Comparison of ENCODE assay signal across 8 mouse cellular contexts in the genomic region with DNA sequence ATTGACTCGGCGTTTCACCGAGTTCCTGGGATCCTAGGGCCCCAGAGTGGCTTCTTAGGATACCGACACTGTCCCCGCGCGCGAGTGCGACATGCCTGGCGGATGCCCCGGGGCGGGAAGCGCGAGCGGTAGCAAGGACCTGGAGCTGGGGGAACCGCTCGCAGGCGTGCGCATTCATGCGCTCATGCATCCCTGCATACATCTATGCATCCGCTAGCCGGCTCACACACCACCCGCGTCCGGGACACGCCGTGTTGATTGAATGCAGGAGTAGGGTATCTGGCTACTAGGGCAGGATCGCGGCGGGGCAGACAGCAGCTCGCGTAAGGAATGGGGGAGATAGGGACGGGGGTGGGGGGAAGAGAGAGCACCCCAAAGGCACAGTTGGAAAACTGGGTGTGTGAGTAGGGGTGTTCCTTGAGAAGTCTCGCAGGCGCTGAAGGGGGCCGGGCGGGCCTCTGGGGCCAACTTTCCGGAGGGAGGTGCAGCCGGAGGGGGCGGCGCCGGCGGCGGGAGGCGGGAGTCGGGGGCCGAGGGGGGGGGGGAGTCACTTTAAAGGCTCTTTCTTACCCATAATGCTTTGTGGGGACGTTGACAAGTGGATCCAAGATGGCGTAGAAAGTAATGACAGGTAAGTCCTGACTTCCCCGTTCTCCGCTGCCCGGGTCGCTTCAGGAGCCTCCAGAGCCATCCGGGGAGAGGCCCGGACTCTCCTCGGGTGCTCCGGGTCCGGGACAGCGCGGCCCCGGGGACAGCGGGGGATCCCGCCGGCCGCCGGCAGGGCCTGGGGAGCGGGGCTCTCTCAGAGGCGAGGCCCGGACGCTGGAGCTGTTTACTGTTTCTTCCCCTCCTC. TPM values are rescaled to one million over a fixed set of nuclear protein-coding genes. Genes with fewer than 3 reads are reported as not detected.
DNase-seq lines count a peak whose midpoint lies in the region; ATAC-seq and TF ChIP-seq lines count a peak whose summit lies in the region.

A gene (plus strand): TSS at position 580 of the 853 bp plus-strand sequence.

- peak within 1 kb of the TSS; percentile 90 for H3K9ac ChIP-seq in embryonic facial prominence, embryonic 14.5 days (ENCODE audit: low read depth, low read length)
- peak within 1 kb of the TSS; percentile 93 for H3K9ac ChIP-seq in liver, embryonic 11.5 days (ENCODE audit: low read depth, low read length)

- WGBS in bone marrow, adult 2 months, result under 1% methylated on average over 70 of the region's 70 CpGs
- WGBS in embryonic facial prominence, embryonic 14.5 days, result 0% methylated on average over 39 of the region's 70 CpGs
- WGBS in liver, embryonic 11.5 days, result under 1% methylated on average over 70 of the region's 70 CpGs

- TF ChIP-seq POLR2A in bone marrow, adult 2 months (IDR thresholded peaks at IDR 0.05; ENCODE audit: borderline replicate concordance, control insufficient read depth, low read depth, low read length), result no peak
- peak; percentile 41 for TF ChIP-seq POLR2A in myocyte (IDR thresholded peaks at IDR 0.05; ENCODE audit: insufficient read length, low read depth)

- peaks cover 25% of the 10 kb centered on the region for H3K36me3 ChIP-seq in embryonic facial prominence, embryonic 14.5 days (ENCODE audit: control insufficient read depth, insufficient read depth, low read length)
- H3K36me3 ChIP-seq in liver, embryonic 11.5 days (ENCODE audit: control insufficient read depth, insufficient read depth, low read length), result peaks cover 7% of the 10 kb centered on the region; the same call in 1 of the 2 replicates
- H3K36me3 ChIP-seq in myocyte (ENCODE audit: control insufficient read depth, insufficient read depth), result peaks cover 6% of the 10 kb centered on the region

- H3ac ChIP-seq in myocyte (ENCODE audit: control insufficient read depth, insufficient read length), result peak within 1 kb of the TSS; percentile 13

- H3K27me3 ChIP-seq in embryonic facial prominence, embryonic 14.5 days (replicated peaks; ENCODE audit: control insufficient read depth, insufficient read depth, low read length), result no peaks in the 10 kb centered on the region
- H3K27me3 ChIP-seq in liver, embryonic 11.5 days (replicated peaks; ENCODE audit: control insufficient read depth, insufficient read depth, low read length), result 0 out of 2 replicates have a peak, but pooled peaks cover 3% of the 10 kb centered on the region
- peaks cover 6% of the 10 kb centered on the region for H3K27me3 ChIP-seq in myocyte (ENCODE audit: control insufficient read depth, insufficient read depth, insufficient read length)

- H3K27ac ChIP-seq in bone marrow, adult 2 months (ENCODE audit: control insufficient read depth, insufficient read depth, low read depth, low read length, poor library complexity), result peak within 1 kb of the TSS; percentile 59
- peak within 1 kb of the TSS; percentile 81 for H3K27ac ChIP-seq in embryonic facial prominence, embryonic 14.5 days (replicated peaks; ENCODE audit: low read depth, low read length)
- H3K27ac ChIP-seq in liver, embryonic 11.5 days (ENCODE audit: low read depth, low read length), result peak within 1 kb of the TSS; percentile 28; the same call in 1 of the 2 replicates

- no peaks in the 10 kb centered on the region for H3K9me3 ChIP-seq in embryonic facial prominence, embryonic 14.5 days (ENCODE audit: control insufficient read depth, low read length)
- no peaks in the 10 kb centered on the region for H3K9me3 ChIP-seq in liver, embryonic 11.5 days (ENCODE audit: control insufficient read depth, low read length)

- DNase-seq in CD4-positive helper T cell, adult 2 months (ENCODE audit: low read depth, low spot score), result peak; percentile 90
- peak; percentile 92 for DNase-seq in embryonic facial prominence, embryonic 14.5 days (ENCODE audit: low spot score)
- DNase-seq in heart, adult 8-10 months (ENCODE audit: low spot score), result peak; percentile 65
- peak; percentile 72 for DNase-seq in kidney, adult 9 months
- peak; percentile 91 for DNase-seq in liver, embryonic 11.5 days (ENCODE audit: low spot score)
- DNase-seq in spleen, postnatal 4 days (ENCODE audit: low spot score in 2 of 2), result peak; percentile 71 to 83

- H3K4me1 ChIP-seq in bone marrow, adult 2 months (ENCODE audit: control insufficient read depth, insufficient read depth, low read length), result no peaks in the 10 kb centered on the region
- no peaks in the 10 kb centered on the region for H3K4me1 ChIP-seq in embryonic facial prominence, embryonic 14.5 days (ENCODE audit: control insufficient read depth, insufficient read depth, low read length)
- H3K4me1 ChIP-seq in liver, embryonic 11.5 days (replicated peaks; ENCODE audit: control insufficient read depth, insufficient read depth, low read length), result peaks cover 28% of the 10 kb centered on the region

- no peak for TF ChIP-seq CTCF in bone marrow, adult 2 months (IDR thresholded peaks at IDR 0.05; ENCODE audit: control insufficient read depth, insufficient read depth, low read length)

- H3K79me2 ChIP-seq in myocyte (ENCODE audit: control insufficient read depth, insufficient read depth), result peaks cover 15% of the 10 kb centered on the region

- peak; percentile 87 for ATAC-seq in embryonic facial prominence, embryonic 14.5 days (ENCODE audit: low read depth)
- peak; percentile 84 for ATAC-seq in liver, embryonic 11.5 days (replicated peaks; ENCODE audit: low FRiP score)

- peak within 1 kb of the TSS; percentile 99 for H3K4me2 ChIP-seq in embryonic facial prominence, embryonic 14.5 days (ENCODE audit: low read depth, low read length)
- peak within 1 kb of the TSS; percentile 100 for H3K4me2 ChIP-seq in liver, embryonic 11.5 days
- peak within 1 kb of the TSS; percentile 100 for H3K4me2 ChIP-seq in myocyte (ENCODE audit: low read depth)

- H3K4me3 ChIP-seq in bone marrow, adult 2 months (replicated peaks; ENCODE audit: control insufficient read depth, low read depth, low read length), result peak within 1 kb of the TSS; percentile 75
- H3K4me3 ChIP-seq in embryonic facial prominence, embryonic 14.5 days (ENCODE audit: low read depth, low read length), result peak within 1 kb of the TSS; percentile 77
- peak within 1 kb of the TSS; percentile 98 for H3K4me3 ChIP-seq in liver, embryonic 11.5 days (ENCODE audit: low read depth, low read length)
- peak within 1 kb of the TSS; percentile 48 for H3K4me3 ChIP-seq in myocyte

TF ChIP-seq in myocyte, 11 proteins besides CTCF, POLR2A, EP300 and RAD21:
- TF ChIP-seq E2F4 (IDR thresholded peaks at IDR 0.05; ENCODE audit: insufficient read depth), result no peak
- no peak for TF ChIP-seq MYOG (IDR thresholded peaks at IDR 0.05; ENCODE audit: control insufficient read depth in 1 of 3, insufficient read depth in 1 of 3, insufficient read length in 2 of 3, low read depth in 2 of 3)
- no peak for TF ChIP-seq REST (IDR thresholded peaks at IDR 0.05; ENCODE audit: insufficient read depth, insufficient read length)
- TF ChIP-seq MAX (IDR thresholded peaks at IDR 0.05; ENCODE audit: low read depth), result no peak
- TF ChIP-seq POLR2AphosphoS2 (IDR thresholded peaks at IDR 0.05; ENCODE audit: insufficient read length, low read depth), result no peak
- no peak for TF ChIP-seq TCF12 (IDR thresholded peaks at IDR 0.05; ENCODE audit: insufficient read depth, poor library complexity, severe bottlenecking)
- TF ChIP-seq USF1 (IDR thresholded peaks at IDR 0.05; ENCODE audit: low read depth), result no peak
- TF ChIP-seq MYOD1 (IDR thresholded peaks at IDR 0.05; ENCODE audit: control insufficient read depth in 1 of 3, insufficient read length in 2 of 3, low read depth in 2 of 3), result no peak
- TF ChIP-seq CEBPB (IDR thresholded peaks at IDR 0.05; ENCODE audit: insufficient read depth, poor library complexity, severe bottlenecking), result no peak
- no peak for TF ChIP-seq TCF3 (IDR thresholded peaks at IDR 0.05; ENCODE audit: insufficient read length, low read depth)
- no peak for TF ChIP-seq SRF (IDR thresholded peaks at IDR 0.05; ENCODE audit: control insufficient read depth, insufficient read length, low read depth)
TF ChIP-seq in myocyte: peak in this region for 0.

RNA-seq across cellular contexts. Expression of the gene that starts here (rescaled TPM):
- 10.7 and 25.7 TPM in 2 replicates for polyA plus RNA-seq in bone marrow, adult 2 months (2011; ENCODE audit: insufficient read depth, insufficient read length, low replicate concordance, missing spikeins)
- 21.7 and 22.0 TPM in 2 replicates for polyA plus RNA-seq in embryonic facial prominence, embryonic 14.5 days (2014; fragmentation: Nextera tagmentation; extraction: Ambion mirVana)
- 10 to 100 TPM; 25.1 to 29.3 (median 26.2) TPM for total RNA-seq in heart, adult 8-10 months (2022)
- polyA plus RNA-seq in liver, embryonic 11.5 days (2014; fragmentation: Nextera tagmentation; extraction: Ambion mirVana), result 19.9 TPM in 2 replicates
- polyA plus RNA-seq in myocyte (2012; fragmentation: generic; extraction: Trizol), result 5.8 TPM

Comparison
In these comparisons a context has a peak if more than half of its experiments do, and no peak if none do; other contexts are left out.
1. Peak in every context shown above with its lines: DNase-seq, ATAC-seq, H3K4me3 ChIP-seq and H3K27ac ChIP-seq.
2. H3K27ac ChIP-seq: peak in every context shown above with its lines; median percentile 81 in embryonic facial prominence, embryonic 14.5 days; 59 in bone marrow, adult 2 months; 28 in liver, embryonic 11.5 days.
3. H3K4me3 ChIP-seq: peak in every context shown above with its lines; median percentile 98 in liver, embryonic 11.5 days; 77 in embryonic facial prominence, embryonic 14.5 days; 75 in bone marrow, adult 2 months; 48 in myocyte.